In genomic region chr2:121473301-121474179, GRCm38 (mm10) we compare ENCODE assay signal across 8 mouse cellular contexts. TPM values are rescaled to one million over a fixed set of nuclear protein-coding genes. Genes with fewer than 3 reads are reported as not detected.
DNase-seq lines count a peak whose midpoint lies in the region; ATAC-seq and TF ChIP-seq lines count a peak whose summit lies in the region.
"Not testable (repeated sequence)": the region's sequence is repeated elsewhere in the genome, so short reads cannot be mapped to it uniquely, and the experiment has no call there.

Mfap1b (minus strand) TSS chr2:121474067.

- peak; percentile 89 for ATAC-seq in Patski
- peak; percentile 96 for ATAC-seq in hindbrain, embryonic 13.5 days (ENCODE audit: low FRiP score)

- H3K27ac ChIP-seq in hindbrain, embryonic 13.5 days, result peak within 1 kb of the TSS; percentile 78

- not testable (repeated sequence) for DNase-seq in Patski (ENCODE audit: low read depth, low spot score)
- DNase-seq in cerebellum, postnatal 14 days, result peak; percentile 82 to 84
- peak; percentile 63 to 69 for DNase-seq in frontal cortex, postnatal 14 days (ENCODE audit: low spot score in 2 of 2)
- peak; percentile 56 to 67 for DNase-seq in layer of hippocampus, postnatal 25 days (ENCODE audit: extremely low spot score in 1 of 2, low spot score in 1 of 2)
- DNase-seq in lung, postnatal 25 days (ENCODE audit: low spot score), result peak; percentile 91
- peak; percentile 91 for DNase-seq in retina, embryonic 14.5 days (ENCODE audit: low spot score)
- peak; percentile 78 for DNase-seq in thymus, postnatal 4 days

- H3K9ac ChIP-seq in hindbrain, embryonic 13.5 days, result peak within 1 kb of the TSS; percentile 76

- H3K9me3 ChIP-seq in hindbrain, embryonic 13.5 days, result not testable (repeated sequence)

- not testable (repeated sequence) for H3K36me3 ChIP-seq in hindbrain, embryonic 13.5 days

- POLR2A ChIA-PET in Patski (lab: Charles Lee), result interaction anchor here (0.7 to 1.4 kb wide), 3 partner anchors 60 to 184 kb away, joined by 3 to 5 read pairs (median 4); partner anchors contain the start of genes Catsper2, Map1a and Pdia3

- peaks cover 11% of the 10 kb centered on the region for H3K4me1 ChIP-seq in hindbrain, embryonic 13.5 days (replicated peaks)

- H3K4me2 ChIP-seq in hindbrain, embryonic 13.5 days, result peak within 1 kb of the TSS; percentile 87

- H3K4me3 ChIP-seq in hindbrain, embryonic 13.5 days, result peak within 1 kb of the TSS; percentile 56

- in situ Hi-C loops in Patski (cut with MboI; ENCODE audit: low pct_unique_long_range_greater_than_20kb), result not testable (repeated sequence)

- 6% methylated on average over 41 of the region's 41 CpGs for WGBS in hindbrain, embryonic 13.5 days

- H3K27me3 ChIP-seq in Patski; hindbrain, embryonic 13.5 days: not testable (repeated sequence)

- CTCF ChIA-PET in Patski (lab: Charles Lee), result not testable (repeated sequence)

- TF ChIP-seq CTCF in Patski (IDR thresholded peaks at IDR 0.05), result not testable (repeated sequence)

RNA-seq across cellular contexts. Expression of gene Mfap1b, which starts in this region (rescaled TPM):
- polyA plus RNA-seq in Patski (2021), result 35.3 TPM
- 79.2 and 79.7 TPM in 2 replicates for polyA plus RNA-seq in hindbrain, embryonic 13.5 days (2015; fragmentation: Nextera tagmentation; extraction: Ambion mirVana)
- 10 to 100 TPM; 40.9 to 43.9 TPM for total RNA-seq in layer of hippocampus, postnatal 25 days (2021)
